Mouse (Mus musculus) limb, embryonic 14.5 days (tissue): Measurements from ENCODE around the gene Srsf1. TPM values are rescaled to one million over a fixed set of nuclear protein-coding genes. Genes with fewer than 3 reads are reported as not detected.
A peak's percentile ranks its signal among the peaks of the same experiment; 100 is the strongest.

Experiments
- ATAC-seq: fragments of 200-750 bp; cut with Nextera tagmentation; 2 replicates; pipeline ENCODE4 v1.8.0; 2017; ENCODE audit warnings: low read depth, moderate number of reproducible peaks, moderate TSS enrichment; ENCODE audit not compliant: low FRiP score
- DNase-seq: peaks from one replicate; pipeline ENCODE4 v3.0.0-alpha.2; 2015; ENCODE audit warnings: low spot score
- H3K27ac ChIP-seq: fragments of 300-500 bp; sonication (generic); replicated peaks from 2 replicates; pipeline ENCODE4 v1.5.1; 2014; ENCODE audit warnings: low read depth, mild to moderate bottlenecking, low read length, moderate library complexity, mixed read lengths
- H3K27me3 ChIP-seq: fragments of 300-500 bp; sonication (generic); 2 replicates; pipeline ENCODE4 v1.6.1; 2014; ENCODE audit warnings: low read length, mixed read lengths; ENCODE audit not compliant: control insufficient read depth, insufficient read depth
- H3K36me3 ChIP-seq: fragments of 300-500 bp; sonication (generic); 2 replicates; pipeline ENCODE4 v1.6.1; 2014; ENCODE audit warnings: mild to moderate bottlenecking, low read length, moderate library complexity, mixed read lengths; ENCODE audit not compliant: control insufficient read depth, insufficient read depth
- H3K4me1 ChIP-seq: fragments of 300-500 bp; sonication (generic); 2 replicates; pipeline ENCODE4 v1.6.1; 2014; ENCODE audit warnings: antibody characterized with exemption, low read length, mixed read lengths; ENCODE audit not compliant: control insufficient read depth, insufficient read depth
- H3K4me2 ChIP-seq: fragments of 300-500 bp; sonication (generic); replicated peaks from 2 replicates; pipeline ENCODE4 v1.6.1; 2014; ENCODE audit warnings: low read depth, mild to moderate bottlenecking, low read length, moderate library complexity; ENCODE audit not compliant: severe bottlenecking
- H3K4me3 ChIP-seq: fragments of 300-500 bp; sonication (generic); replicated peaks from 2 replicates; pipeline ENCODE4 v1.5.1; 2014; ENCODE audit warnings: low read length
- H3K9ac ChIP-seq: fragments of 300-500 bp; sonication (generic); 2 replicates; pipeline ENCODE4 v1.6.1; 2014; ENCODE audit warnings: mild to moderate bottlenecking, low read depth, low read length, moderate library complexity; ENCODE audit not compliant: severe bottlenecking
- H3K9me3 ChIP-seq: fragments of 300-500 bp; sonication (generic); 2 replicates; pipeline ENCODE4 v1.6.1; 2016; ENCODE audit warnings: low read length; ENCODE audit not compliant: control insufficient read depth
- POLR2A ChIP-seq: fragments of 200-500 bp; IDR thresholded peaks from 2 replicates; pipeline ENCODE4 v1.8.0; 2012; ENCODE audit warnings: inconsistent platforms, mild to moderate bottlenecking, moderate library complexity, borderline replicate concordance; ENCODE audit not compliant: insufficient read depth, insufficient read length; ENCODE audit errors: extremely low read depth
- WGBS: fragments of 180-500 bp; shearing (Covaris S2); extraction: QIAGEN DNeasy Blood & Tissue Kit; methylation state at CpG from one replicate; pipeline ENCODE4 v1.1.7; 2014; 5-methylcytosine and 5-hydroxymethylcytosine counted together
- polyA plus RNA-seq, 2 experiments: library from polyadenylated mRNA; depleted of rRNA in 1 of 2; stranded (reverse) in 1 of 2; unstranded in 1 of 2; fragments of >200 nt; fragmentation: Nextera tagmentation in 1 of 2; extraction: Ambion mirVana in 1 of 2; gene quantifications; 2 replicates each; pipeline versions ENCODE4 v1.2.1 to v1.2.3; 2012 to 2014

The Srsf1 gene
- polyA plus RNA-seq, 2 experiments = 338 to 524 TPM

DNA sequence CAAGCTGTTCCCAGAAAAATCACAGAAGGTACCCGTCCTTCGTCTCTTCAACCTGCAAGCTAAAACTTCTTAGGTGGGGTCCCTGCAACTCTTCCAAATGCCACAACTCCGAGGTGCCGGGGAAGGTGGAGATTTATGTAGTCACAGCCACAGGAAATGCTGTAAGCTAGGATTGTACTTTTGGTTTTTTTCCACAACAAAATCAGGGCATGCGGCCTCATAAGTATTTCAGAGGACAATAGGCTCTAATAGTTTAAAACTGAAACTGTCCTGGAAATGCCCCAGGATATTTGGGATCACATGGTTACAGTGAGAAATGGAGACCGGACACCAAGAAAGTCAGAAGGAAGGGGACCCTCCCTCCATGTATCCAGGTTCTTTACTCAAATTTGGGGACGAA is 17.0 kb upstream of the Srsf1 start:
- Histone ChIP-seq H3K27ac (no peak overlapping the region), H3K9ac (no peak overlapping the region), H3K4me2 (no peak overlapping the region), H3K27me3 (no peaks in the 10 kb centered on the region), H3K4me3 (no peak overlapping the region), H3K36me3 (no peaks in the 10 kb centered on the region), H3K4me1 (no peaks in the 10 kb centered on the region), H3K9me3 (no peaks in the 10 kb centered on the region)
- TF ChIP-seq POLR2A = no peak
- WGBS = 86% methylated on average over 7 of the region's 7 CpGs
- ATAC-seq = no peak
- DNase-seq = no peak

DNA sequence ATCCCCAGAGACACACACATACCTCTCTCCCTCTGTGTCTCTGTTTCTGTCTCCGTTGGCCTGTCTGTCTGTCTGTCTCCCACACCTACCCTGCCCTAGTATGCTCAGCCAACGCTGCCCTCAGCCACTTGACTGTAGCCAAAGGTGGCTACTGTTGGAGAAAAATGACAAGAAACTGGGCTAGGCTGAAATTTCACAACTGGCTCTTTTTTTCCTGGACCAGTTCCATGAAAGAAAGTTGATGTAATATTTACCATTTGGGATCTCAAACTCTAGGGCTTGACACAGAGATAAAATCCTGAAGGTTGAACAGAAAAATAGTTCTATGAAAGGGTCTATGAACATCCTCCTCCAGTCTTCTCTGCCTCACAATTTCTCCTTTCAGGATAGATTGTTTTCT is 16.3 kb upstream of the Srsf1 start:
- no peak for DNase-seq
- H3K4me3 ChIP-seq = no peak overlapping the region
- H3K4me2 ChIP-seq = no peak overlapping the region
- no peak for ATAC-seq
- no peaks in the 10 kb centered on the region for H3K9me3 ChIP-seq
- no peak for TF ChIP-seq POLR2A
- H3K4me1 ChIP-seq = no peaks in the 10 kb centered on the region
- no peak overlapping the region for H3K27ac ChIP-seq
- no peaks in the 10 kb centered on the region for H3K36me3 ChIP-seq
- no peak overlapping the region for H3K9ac ChIP-seq
- no peaks in the 10 kb centered on the region for H3K27me3 ChIP-seq
- 84% methylated on average over 2 of the region's 2 CpGs for WGBS

DNA sequence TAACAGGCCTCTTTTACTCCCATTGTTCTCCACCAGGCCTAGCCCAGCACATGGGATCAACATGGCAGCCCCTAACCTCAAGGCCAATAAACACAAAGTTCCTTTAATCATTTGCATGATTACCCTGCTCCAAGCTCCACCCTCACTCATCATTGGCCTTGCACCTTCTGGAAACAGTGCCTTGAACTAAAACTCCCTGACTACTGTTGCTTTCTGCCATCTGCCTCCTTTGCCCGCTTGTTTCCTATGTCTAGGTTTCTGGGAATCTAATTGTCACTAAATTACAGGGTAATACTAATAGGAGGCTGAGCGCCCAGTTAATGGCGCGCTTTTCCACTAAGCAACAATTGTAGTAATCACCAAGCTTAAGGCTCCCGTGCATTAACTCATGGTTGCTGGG is 15.4 kb upstream of the Srsf1 start:
- TF ChIP-seq POLR2A = no peak
- Histone ChIP-seq H3K9ac (no peak overlapping the region), H3K4me2 (no peak overlapping the region), H3K36me3 (no peaks in the 10 kb centered on the region), H3K27me3 (no peaks in the 10 kb centered on the region), H3K4me1 (no peaks in the 10 kb centered on the region), H3K4me3 (no peak overlapping the region), H3K9me3 (no peaks in the 10 kb centered on the region), H3K27ac (no peak overlapping the region)
- DNase-seq = no peak
- 77% methylated on average over 5 of the region's 5 CpGs for WGBS
- ATAC-seq = no peak

GRCm38 (mm10) chr11:88035970-88036369 is 11.2 kb upstream of the Srsf1 start:
- WGBS = 68% methylated on average over 7 of the region's 7 CpGs
- Histone ChIP-seq H3K27me3 (no peaks in the 10 kb centered on the region), H3K36me3 (no peaks in the 10 kb centered on the region), H3K9me3 (no peaks in the 10 kb centered on the region), H3K4me3 (no peak overlapping the region), H3K27ac (no peak overlapping the region), H3K4me1 (no peaks in the 10 kb centered on the region), H3K4me2 (no peak overlapping the region), H3K9ac (no peak overlapping the region)
- no peak for TF ChIP-seq POLR2A
- DNase-seq (no peak), ATAC-seq (no peak)

DNA sequence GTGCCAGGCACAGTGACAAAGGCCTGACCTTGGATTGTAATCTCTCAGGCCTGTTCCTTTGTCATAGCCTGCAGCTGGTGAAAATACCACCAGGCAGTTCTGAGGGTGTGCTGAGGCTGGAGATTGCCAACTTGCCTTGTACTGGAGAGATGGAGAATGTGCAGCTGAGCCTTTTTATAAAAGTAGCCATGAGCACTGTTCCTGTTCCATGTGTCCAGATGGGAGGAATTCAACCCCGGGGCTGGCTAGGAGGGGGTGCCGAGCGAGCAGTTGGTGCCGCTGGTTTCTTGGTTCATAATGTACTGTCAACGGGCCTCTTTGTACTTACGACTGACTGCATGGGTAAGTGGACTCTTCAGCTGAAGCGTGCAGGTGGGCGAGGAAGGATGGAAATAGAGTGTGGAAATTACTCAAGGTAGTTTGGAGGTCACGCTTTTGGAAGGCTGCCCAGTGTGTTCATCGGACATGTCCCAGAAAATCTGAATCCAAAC is 10.4 kb upstream of the Srsf1 start:
- 88% methylated on average over 10 of the region's 10 CpGs for WGBS
- no peak for TF ChIP-seq POLR2A
- ATAC-seq = no peak
- no peaks in the 10 kb centered on the region for H3K4me1 ChIP-seq
- no peaks in the 10 kb centered on the region for H3K9me3 ChIP-seq
- no peak overlapping the region for H3K4me3 ChIP-seq
- DNase-seq = no peak
- H3K27ac ChIP-seq = no peak overlapping the region
- no peaks in the 10 kb centered on the region for H3K36me3 ChIP-seq
- no peaks in the 10 kb centered on the region for H3K27me3 ChIP-seq
- H3K9ac ChIP-seq = 0 out of 2 replicates have a peak overlapping the region, but pooled peaks have one; percentile 25
- no peak overlapping the region for H3K4me2 ChIP-seq

DNA sequence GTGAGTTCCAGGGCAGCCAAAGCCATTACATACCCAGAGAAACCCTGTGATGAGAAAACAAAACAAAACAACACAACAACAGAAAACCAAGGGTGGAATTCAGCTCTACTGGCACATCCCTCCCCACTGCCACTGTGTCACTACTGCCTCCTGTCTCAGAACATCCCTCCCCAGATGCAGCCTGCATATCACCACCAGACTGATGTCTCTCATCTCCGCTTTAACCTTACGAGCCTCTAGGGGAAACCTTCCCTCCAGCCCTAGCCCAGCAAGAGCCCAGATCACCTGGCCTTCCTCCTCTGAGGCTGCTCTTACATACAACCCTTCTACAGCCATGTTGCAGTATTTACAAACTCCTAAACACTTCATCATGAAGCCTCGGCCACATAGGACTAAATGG is 9.8 kb upstream of the Srsf1 start:
- H3K27me3 ChIP-seq = no peaks in the 10 kb centered on the region
- H3K9me3 ChIP-seq = no peaks in the 10 kb centered on the region
- no peak for TF ChIP-seq POLR2A
- DNase-seq = no peak
- ATAC-seq = no peak
- H3K4me1 ChIP-seq = no peaks in the 10 kb centered on the region
- H3K9ac ChIP-seq = no peak overlapping the region
- H3K4me3 ChIP-seq = no peak overlapping the region
- no peak overlapping the region for H3K27ac ChIP-seq
- WGBS = 70% methylated on average over 3 of the region's 3 CpGs
- H3K4me2 ChIP-seq = no peak overlapping the region
- no peaks in the 10 kb centered on the region for H3K36me3 ChIP-seq
